In genomic region chr9:62476782-62477487, GRCm38 (mm10) we compare ENCODE assay signal across 7 mouse cellular contexts. TPM values are rescaled to one million over a fixed set of nuclear protein-coding genes. Genes with fewer than 3 reads are reported as not detected.
A peak's percentile ranks its signal among the peaks of the same experiment; 100 is the strongest.
DNase-seq lines count a peak whose midpoint lies in the region; ATAC-seq and TF ChIP-seq lines count a peak whose summit lies in the region.

No protein-coding gene starts in this region.

- H3K27ac ChIP-seq in forebrain, embryonic 11.5 days (ENCODE audit: low read depth, low read length): peak overlapping the region; percentile 50
- peak overlapping the region; percentile 23; the same call in 1 of the 2 replicates for H3K27ac ChIP-seq in heart, embryonic 12.5 days (ENCODE audit: poor library complexity, severe bottlenecking)
- H3K27ac ChIP-seq in kidney, embryonic 15.5 days: peak overlapping the region; percentile 71
- H3K27ac ChIP-seq in limb, embryonic 10.5 days: peak overlapping the region; percentile 32; the same call in 1 of the 2 replicates
- peak overlapping the region; percentile 47; the same call in 1 of the 2 replicates for H3K27ac ChIP-seq in midbrain, postnatal 0 days (ENCODE audit: low read depth, low read length)

- H3K36me3 ChIP-seq in forebrain, embryonic 11.5 days (ENCODE audit: control insufficient read depth, insufficient read depth, low read length): no peaks in the 10 kb centered on the region
- H3K36me3 ChIP-seq in heart, embryonic 12.5 days: no peaks in the 10 kb centered on the region
- no peaks in the 10 kb centered on the region for H3K36me3 ChIP-seq in kidney, embryonic 15.5 days
- no peaks in the 10 kb centered on the region for H3K36me3 ChIP-seq in limb, embryonic 10.5 days
- H3K36me3 ChIP-seq in midbrain, postnatal 0 days (ENCODE audit: insufficient read depth, low read length): no peaks in the 10 kb centered on the region

- no peak; the same call in 1 of the 2 replicates for TF ChIP-seq CTCF in midbrain, postnatal 0 days (IDR thresholded peaks at IDR 0.05)

- WGBS in forebrain, embryonic 11.5 days: 69% methylated on average over 11 of the region's 11 CpGs
- WGBS in heart, embryonic 12.5 days: 47% methylated on average over 11 of the region's 11 CpGs
- 49% methylated on average over 11 of the region's 11 CpGs for WGBS in kidney, embryonic 15.5 days
- 67% methylated on average over 11 of the region's 11 CpGs for WGBS in limb, embryonic 10.5 days
- WGBS in midbrain, postnatal 0 days: 49% methylated on average over 10 of the region's 11 CpGs

- DNase-seq in cerebellum, adult 8-10 months: peak; percentile 97
- DNase-seq in forebrain, embryonic 11.5 days (ENCODE audit: low spot score): no peak
- DNase-seq in limb, embryonic 10.5 days (ENCODE audit: low spot score): no peak
- DNase-seq in midbrain, postnatal 0 days (ENCODE audit: low spot score): peak; percentile 78
- peak; percentile 64 for DNase-seq in testis, postnatal 14 days (ENCODE audit: low spot score)

- no peak overlapping the region for H3K9ac ChIP-seq in forebrain, embryonic 11.5 days (ENCODE audit: low read length)
- no peak overlapping the region for H3K9ac ChIP-seq in heart, embryonic 12.5 days
- 0 out of 2 replicates have a peak overlapping the region, but pooled peaks have one; percentile 14 for H3K9ac ChIP-seq in kidney, embryonic 15.5 days
- no peak overlapping the region for H3K9ac ChIP-seq in midbrain, postnatal 0 days (replicated peaks; ENCODE audit: low read length, poor library complexity, severe bottlenecking)

- peaks cover 5% of the 10 kb centered on the region; the same call in 1 of the 2 replicates for H3K4me1 ChIP-seq in forebrain, embryonic 11.5 days (replicated peaks; ENCODE audit: control insufficient read depth, insufficient read depth, low read length)
- peaks cover 25% of the 10 kb centered on the region for H3K4me1 ChIP-seq in heart, embryonic 12.5 days (replicated peaks)
- peaks cover 24% of the 10 kb centered on the region for H3K4me1 ChIP-seq in kidney, embryonic 15.5 days
- H3K4me1 ChIP-seq in limb, embryonic 10.5 days: peaks cover 7% of the 10 kb centered on the region
- peaks cover 35% of the 10 kb centered on the region for H3K4me1 ChIP-seq in midbrain, postnatal 0 days (ENCODE audit: insufficient read depth, low read length)

- peak; percentile 21; the same call in 1 of the 2 replicates for ATAC-seq in forebrain, embryonic 11.5 days (replicated peaks; ENCODE audit: low FRiP score)
- ATAC-seq in heart, embryonic 12.5 days (ENCODE audit: insufficient number of reproducible peaks, low FRiP score): peak; percentile 68; the same call in 1 of the 2 replicates
- peak; percentile 61 for ATAC-seq in kidney, embryonic 15.5 days (replicated peaks; ENCODE audit: low FRiP score)
- peak; percentile 31; the same call in 1 of the 2 replicates for ATAC-seq in midbrain, postnatal 0 days (ENCODE audit: low FRiP score)

- no peaks in the 10 kb centered on the region for H3K27me3 ChIP-seq in forebrain, embryonic 11.5 days (ENCODE audit: control insufficient read depth, insufficient read depth, low read length)
- H3K27me3 ChIP-seq in heart, embryonic 12.5 days (replicated peaks): no peaks in the 10 kb centered on the region
- no peaks in the 10 kb centered on the region for H3K27me3 ChIP-seq in kidney, embryonic 15.5 days
- H3K27me3 ChIP-seq in limb, embryonic 10.5 days (ENCODE audit: low read depth, poor library complexity, severe bottlenecking): no peaks in the 10 kb centered on the region
- H3K27me3 ChIP-seq in midbrain, postnatal 0 days (ENCODE audit: insufficient read depth, low read length): no peaks in the 10 kb centered on the region

- H3K4me2 ChIP-seq in forebrain, embryonic 11.5 days (ENCODE audit: low read depth, low read length, severe bottlenecking): no peak overlapping the region
- no peak overlapping the region for H3K4me2 ChIP-seq in heart, embryonic 12.5 days
- H3K4me2 ChIP-seq in kidney, embryonic 15.5 days: no peak overlapping the region
- no peak overlapping the region for H3K4me2 ChIP-seq in midbrain, postnatal 0 days (ENCODE audit: low read depth, low read length, poor library complexity, severe bottlenecking)

- H3K9me3 ChIP-seq in forebrain, embryonic 11.5 days (ENCODE audit: control insufficient read depth, low read length): no peaks in the 10 kb centered on the region
- no peaks in the 10 kb centered on the region for H3K9me3 ChIP-seq in heart, embryonic 12.5 days (replicated peaks)
- no peaks in the 10 kb centered on the region for H3K9me3 ChIP-seq in kidney, embryonic 15.5 days (replicated peaks)
- no peaks in the 10 kb centered on the region for H3K9me3 ChIP-seq in limb, embryonic 10.5 days (replicated peaks)
- H3K9me3 ChIP-seq in midbrain, postnatal 0 days (ENCODE audit: low read length): no peaks in the 10 kb centered on the region

- H3K4me3 ChIP-seq in forebrain, embryonic 11.5 days (ENCODE audit: low read depth, low read length): no peak overlapping the region
- H3K4me3 ChIP-seq in heart, embryonic 12.5 days: no peak overlapping the region
- no peak overlapping the region for H3K4me3 ChIP-seq in kidney, embryonic 15.5 days (replicated peaks)
- no peak overlapping the region for H3K4me3 ChIP-seq in limb, embryonic 10.5 days
- no peak overlapping the region for H3K4me3 ChIP-seq in midbrain, postnatal 0 days (ENCODE audit: low read depth, low read length)

RNA-seq across cellular contexts. Expression of gene Coro2b, which starts 59.9 kb away (rescaled TPM):
- 24.0 and 26.5 TPM in 2 replicates for polyA plus RNA-seq in forebrain, embryonic 11.5 days (2014; fragmentation: Nextera tagmentation; extraction: Ambion mirVana)
- polyA plus RNA-seq in heart, embryonic 12.5 days (2016; fragmentation: Nextera tagmentation; extraction: Ambion mirVana): 5.8 and 6.0 TPM in 2 replicates
- polyA plus RNA-seq in kidney, embryonic 15.5 days (2015; fragmentation: Nextera tagmentation; extraction: Ambion mirVana): 16.8 and 19.1 TPM in 2 replicates
- 5.6 and 6.2 TPM in 2 replicates for polyA plus RNA-seq in limb, embryonic 10.5 days (2016; fragmentation: Nextera tagmentation; extraction: Ambion mirVana)
- total RNA-seq in midbrain, postnatal 0 days (2014; rRNA removed): 36.2 and 45.8 TPM in 2 replicates
- 21.4 and 22.8 TPM in 2 replicates for polyA plus RNA-seq in midbrain, postnatal 0 days (2015; fragmentation: Nextera tagmentation; extraction: Ambion mirVana)

Comparison
In these comparisons a context has a peak if more than half of its experiments do, and no peak if none do; other contexts are left out.
1. DNase-seq: peak in cerebellum, adult 8-10 months (single experiment), midbrain, postnatal 0 days (single experiment) and testis, postnatal 14 days (single experiment); none in forebrain, embryonic 11.5 days (single experiment) and limb, embryonic 10.5 days (single experiment).
2. Peak in every context shown above with its lines, with median percentiles within 50 percentile points of each other: ATAC-seq and H3K27ac ChIP-seq.